In the genomic region with DNA sequence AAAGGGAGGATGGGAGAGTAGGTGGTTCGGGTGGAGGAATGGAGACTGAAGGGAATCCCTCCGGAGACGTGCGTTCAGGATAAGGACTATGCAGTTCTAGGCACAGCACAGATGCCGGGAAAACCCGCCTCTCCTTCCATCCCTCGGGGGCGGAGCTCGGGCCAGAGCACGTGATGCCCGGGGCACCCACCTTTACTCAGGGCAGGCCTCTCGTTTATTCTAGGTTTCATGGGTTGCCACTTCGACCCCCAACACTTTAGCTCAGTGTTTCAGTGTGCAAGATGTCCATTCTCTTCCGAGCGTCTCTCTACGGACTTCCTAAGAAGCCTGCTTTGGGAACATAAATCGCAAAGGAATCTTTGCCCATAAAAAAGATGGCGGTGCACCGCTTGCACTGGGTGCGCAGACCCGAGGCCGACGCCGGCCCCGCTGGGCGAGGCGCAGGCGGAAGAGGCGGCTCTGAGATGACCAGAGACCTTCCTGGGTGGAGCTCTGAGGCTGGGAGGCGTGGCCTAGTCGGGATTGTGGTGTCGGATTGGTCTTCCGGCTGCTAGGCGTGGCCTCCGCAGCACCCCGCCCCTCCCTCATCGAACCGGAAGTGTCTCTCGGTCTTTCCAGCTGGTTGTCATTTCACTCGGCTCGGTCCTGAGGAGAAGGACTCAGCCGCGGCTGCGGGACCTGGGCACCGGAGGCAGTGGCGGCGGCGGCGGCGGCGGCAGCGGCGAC, we compare ENCODE assay signal across 8 mouse cellular contexts. TPM values are rescaled to one million over a fixed set of nuclear protein-coding genes. Genes with fewer than 3 reads are reported as not detected.
A peak's percentile ranks its signal among the peaks of the same experiment; 100 is the strongest.
DNase-seq lines count a peak whose midpoint lies in the region; ATAC-seq and TF ChIP-seq lines count a peak whose summit lies in the region.

No protein-coding gene starts in this region.

- peak overlapping the region; percentile 92 for H3K4me3 ChIP-seq in bone marrow macrophage, adult 2 months (ENCODE audit: insufficient read depth, low read length)
- H3K4me3 ChIP-seq in embryonic fibroblast, embryonic 13.5 days (ENCODE audit: insufficient read depth, low read length): peak overlapping the region; percentile 72
- H3K4me3 ChIP-seq in kidney, embryonic 14.5 days (ENCODE audit: low read length): peak overlapping the region; percentile 67
- peak overlapping the region; percentile 91 for H3K4me3 ChIP-seq in limb, embryonic 15.5 days

- H3K4me2 ChIP-seq in kidney, embryonic 14.5 days (replicated peaks; ENCODE audit: low read depth, low read length): peak overlapping the region; percentile 82
- H3K4me2 ChIP-seq in limb, embryonic 15.5 days: peak overlapping the region; percentile 86

- TF ChIP-seq POLR2A in bone marrow macrophage, adult 2 months (IDR thresholded peaks at IDR 0.05; ENCODE audit: borderline replicate concordance, low read depth, low read length): peak; percentile 75; the same call in 1 of the 2 replicates
- TF ChIP-seq POLR2A in embryonic fibroblast, embryonic 13.5 days (IDR thresholded peaks at IDR 0.05; ENCODE audit: low read depth, low read length): peak; percentile 98

- WGBS in kidney, embryonic 14.5 days: under 1% methylated on average over 53 of the region's 53 CpGs
- under 1% methylated on average over 49 of the region's 53 CpGs for WGBS in limb, embryonic 15.5 days

- peak; percentile 100 for ATAC-seq in kidney, embryonic 14.5 days (ENCODE audit: low FRiP score, low TSS enrichment)
- peak; percentile 100 for ATAC-seq in limb, embryonic 15.5 days (ENCODE audit: insufficient number of reproducible peaks, low FRiP score, low TSS enrichment, low read depth)

- H3K36me3 ChIP-seq in kidney, embryonic 14.5 days (ENCODE audit: control insufficient read depth, insufficient read depth, low read length): no peaks in the 10 kb centered on the region
- H3K36me3 ChIP-seq in limb, embryonic 15.5 days: no peaks in the 10 kb centered on the region

- peak overlapping the region; percentile 78 for H3K9ac ChIP-seq in kidney, embryonic 14.5 days (ENCODE audit: low read depth, low read length)
- H3K9ac ChIP-seq in limb, embryonic 15.5 days: peak overlapping the region; percentile 73

- peaks cover 23% of the 10 kb centered on the region for H3K4me1 ChIP-seq in bone marrow macrophage, adult 2 months (ENCODE audit: control insufficient read depth, insufficient read depth, low read length)
- no peaks in the 10 kb centered on the region for H3K4me1 ChIP-seq in embryonic fibroblast, embryonic 13.5 days (ENCODE audit: control insufficient read depth, insufficient read depth, low read length)
- peaks cover 15% of the 10 kb centered on the region; the same call in 1 of the 2 replicates for H3K4me1 ChIP-seq in kidney, embryonic 14.5 days (ENCODE audit: control insufficient read depth, insufficient read depth, low read length)
- peaks cover 17% of the 10 kb centered on the region for H3K4me1 ChIP-seq in limb, embryonic 15.5 days

- no peaks in the 10 kb centered on the region for H3K9me3 ChIP-seq in kidney, embryonic 14.5 days (ENCODE audit: control insufficient read depth, low read length)
- no peaks in the 10 kb centered on the region for H3K9me3 ChIP-seq in limb, embryonic 15.5 days

- DNase-seq in A20 (ENCODE audit: low read depth, low spot score): peak; percentile 99
- peak; percentile 98 to 99 for DNase-seq in heart, adult 9 months (ENCODE audit: low spot score in 2 of 2)
- peak; percentile 96 to 98 for DNase-seq in monocyte, adult 2 months (ENCODE audit: low read depth in 1 of 2, low spot score in 2 of 2)
- DNase-seq in spleen, postnatal 36 days (ENCODE audit: low spot score in 2 of 2): peak; percentile 99 to 100

- H3K27ac ChIP-seq in bone marrow macrophage, adult 2 months (ENCODE audit: insufficient read depth, low read depth, low read length): peak overlapping the region; percentile 91
- H3K27ac ChIP-seq in embryonic fibroblast, embryonic 13.5 days (ENCODE audit: insufficient read depth, low read length): peak overlapping the region; percentile 87
- peak overlapping the region; percentile 77; the same call in 1 of the 2 replicates for H3K27ac ChIP-seq in kidney, embryonic 14.5 days (ENCODE audit: low read depth, low read length)
- peak overlapping the region; percentile 88 for H3K27ac ChIP-seq in limb, embryonic 15.5 days

- TF ChIP-seq CTCF in bone marrow macrophage, adult 2 months (IDR thresholded peaks at IDR 0.05; ENCODE audit: low read depth, low read length): no peak
- no peak for TF ChIP-seq CTCF in embryonic fibroblast, embryonic 13.5 days (IDR thresholded peaks at IDR 0.05; ENCODE audit: borderline replicate concordance, insufficient read depth, low read length)

- H3K27me3 ChIP-seq in kidney, embryonic 14.5 days (ENCODE audit: control insufficient read depth, insufficient read depth, low read length): no peaks in the 10 kb centered on the region
- H3K27me3 ChIP-seq in limb, embryonic 15.5 days: no peaks in the 10 kb centered on the region; the same call in 1 of the 2 replicates

RNA-seq across cellular contexts. Expression of a gene that starts 1.6 kb away (rescaled TPM):
- 43.4 and 46.6 TPM in 2 replicates for polyA plus RNA-seq in bone marrow macrophage, adult 2 months (2012; ENCODE audit: insufficient read depth, insufficient read length, missing spikeins)
- 19.5 and 21.8 TPM in 2 replicates for polyA plus RNA-seq in embryonic fibroblast, embryonic 13.5 days (2011; ENCODE audit: insufficient read length, low read depth, missing spikeins)
- polyA plus RNA-seq in kidney, embryonic 14.5 days (2014; fragmentation: Nextera tagmentation; extraction: Ambion mirVana): 3.0 and 5.0 TPM in 2 replicates
- polyA plus RNA-seq in limb, embryonic 15.5 days (2015; fragmentation: Nextera tagmentation; extraction: Ambion mirVana): 2.9 and 3.2 TPM in 2 replicates

Comparison
In these comparisons a context has a peak if more than half of its experiments do, and no peak if none do; other contexts are left out.
1. Peak in every context shown above with its lines: DNase-seq, ATAC-seq, H3K4me3 ChIP-seq and H3K27ac ChIP-seq.